Mouse (Mus musculus): ENCODE measurements around the gene Mtor.
A peak's percentile ranks its signal among the peaks of the same experiment; 100 is the strongest.

- peak; percentile 85 for TF ChIP-seq CTCF (IDR thresholded peaks at IDR 0.05; ENCODE audit: control insufficient read depth, insufficient read depth, insufficient replicate concordance, low read depth, low read length)
- no peak for TF ChIP-seq POLR2A (IDR thresholded peaks at IDR 0.05; ENCODE audit: control insufficient read depth, low read depth, low read length)
Observed at GRCm38 (mm10) chr4:148429686-148430085, 18.7 kb upstream of the Mtor start.
